Mouse (Mus musculus): ENCODE data around the gene Nrk. TPM values are rescaled to one million over a fixed set of nuclear protein-coding genes. Genes with fewer than 3 reads are reported as not detected.

The Nrk gene
- polyA plus RNA-seq, 1 experiment from 2014 or later, result 1.2 TPM

DNA sequence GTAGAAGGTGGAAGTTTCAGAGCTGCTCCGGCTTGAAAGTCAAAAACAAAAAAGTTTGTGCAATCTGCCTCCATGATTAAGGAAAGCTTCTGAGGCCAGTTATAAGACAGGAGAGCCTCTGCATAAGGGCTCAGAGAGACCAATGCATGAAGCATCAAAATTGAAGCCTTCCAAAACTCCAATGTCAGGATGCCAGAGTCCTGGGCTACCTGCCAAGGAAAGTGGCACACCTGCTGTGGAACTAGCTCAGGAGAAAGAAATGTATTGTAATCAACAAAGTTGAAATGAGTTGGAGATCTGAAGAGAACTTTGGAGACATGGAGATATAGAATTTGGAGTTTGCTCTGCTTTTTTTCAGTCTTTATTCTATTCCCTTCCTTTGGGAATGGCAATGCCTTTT, 123.4 kb downstream of the Nrk start:
- no peak overlapping the region for H3K4me3 ChIP-seq
- H3K36me3 ChIP-seq (replicated peaks), result no peaks in the 10 kb centered on the region
- no peak overlapping the region for H3K27ac ChIP-seq
- H3K4me1 ChIP-seq, result no peaks in the 10 kb centered on the region
- H3K9ac ChIP-seq, result no peak overlapping the region
- ATAC-seq (replicated peaks), result no peak
- WGBS, result 95% methylated on average over 1 of the region's 1 CpGs
- H3K9me3 ChIP-seq, result no peaks in the 10 kb centered on the region
- H3K4me2 ChIP-seq, result no peak overlapping the region
- no peaks in the 10 kb centered on the region for H3K27me3 ChIP-seq (replicated peaks)

DNA sequence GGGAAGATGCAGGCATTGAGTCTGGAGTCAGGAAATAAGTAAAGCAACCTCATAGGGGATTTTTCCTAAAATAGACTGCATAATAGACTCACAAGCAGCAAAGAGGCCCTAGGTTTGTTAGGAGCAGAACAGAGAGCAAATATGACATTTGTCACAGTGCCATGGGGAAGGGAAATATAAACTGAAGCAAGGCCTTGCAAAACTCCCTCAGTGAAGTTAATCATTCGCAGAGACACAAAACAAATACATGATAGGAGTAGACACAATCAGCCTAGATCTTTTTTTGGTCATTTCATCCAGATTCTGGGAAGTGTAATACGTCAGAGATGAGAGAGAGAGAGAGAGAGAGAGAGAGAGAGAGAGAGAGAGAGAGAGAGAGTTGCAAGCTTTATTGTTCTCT, 125.1 kb downstream of the Nrk start:
- Histone ChIP-seq H3K9ac (no peak overlapping the region), H3K4me3 (no peak overlapping the region), H3K9me3 (no peaks in the 10 kb centered on the region), H3K36me3 (replicated peaks) (no peaks in the 10 kb centered on the region), H3K4me2 (no peak overlapping the region), H3K27me3 (replicated peaks) (no peaks in the 10 kb centered on the region), H3K4me1 (no peaks in the 10 kb centered on the region), H3K27ac (no peak overlapping the region)
- 77% methylated on average over 2 of the region's 2 CpGs for WGBS
- ATAC-seq (replicated peaks), result no peak

DNA sequence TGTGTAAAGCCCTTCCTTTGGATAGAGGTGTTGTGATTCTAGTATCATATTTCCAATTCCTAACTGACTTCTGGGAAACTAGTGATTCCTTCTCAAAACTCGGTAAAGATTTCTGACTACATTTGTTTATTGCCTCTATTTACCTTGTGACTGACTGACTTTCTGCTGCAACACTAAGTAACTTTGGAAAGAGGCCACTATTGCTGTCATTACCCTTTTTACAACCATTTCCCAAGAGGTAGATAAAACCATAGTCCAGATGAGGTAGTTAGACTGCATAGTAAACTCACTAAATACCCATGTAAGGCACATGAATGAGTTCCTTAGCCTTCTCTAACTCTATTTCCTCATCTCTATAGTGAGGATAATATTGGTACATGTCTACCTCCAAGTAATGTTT, 126.9 kb downstream of the Nrk start:
- H3K4me2 ChIP-seq, result no peak overlapping the region
- H3K36me3 ChIP-seq (replicated peaks), result no peaks in the 10 kb centered on the region
- H3K9ac ChIP-seq, result no peak overlapping the region
- no peak for ATAC-seq (replicated peaks)
- H3K4me3 ChIP-seq, result no peak overlapping the region
- no peaks in the 10 kb centered on the region for H3K9me3 ChIP-seq
- H3K27ac ChIP-seq, result no peak overlapping the region
- no peaks in the 10 kb centered on the region for H3K4me1 ChIP-seq
- no peaks in the 10 kb centered on the region for H3K27me3 ChIP-seq (replicated peaks)
- WGBS, result 92% methylated on average over 1 of the region's 1 CpGs

DNA sequence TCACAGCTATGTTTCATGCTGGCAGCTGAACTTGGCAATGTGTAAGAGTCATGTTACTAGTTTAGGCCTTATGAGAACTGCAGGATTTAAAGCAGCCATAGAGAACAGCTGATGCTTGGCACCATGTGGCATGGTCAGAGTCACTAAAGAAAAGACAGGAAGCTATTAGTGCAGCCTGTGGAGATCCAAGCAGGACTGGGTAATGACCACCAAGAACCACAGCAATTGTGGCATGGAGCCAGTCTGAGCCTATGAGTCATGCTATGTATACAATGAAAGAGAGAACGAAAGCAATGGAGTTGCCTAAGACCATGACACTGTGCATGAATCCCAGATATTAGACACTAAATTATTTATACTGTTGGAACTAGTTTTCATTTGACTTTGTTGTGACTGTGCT, 137.7 kb downstream of the Nrk start:
- H3K4me3 ChIP-seq, result no peak overlapping the region
- H3K36me3 ChIP-seq (replicated peaks), result no peaks in the 10 kb centered on the region
- no peaks in the 10 kb centered on the region for H3K27me3 ChIP-seq (replicated peaks)
- ATAC-seq (replicated peaks), result no peak
- no peak overlapping the region for H3K4me2 ChIP-seq
- H3K9ac ChIP-seq, result no peak overlapping the region
- no peaks in the 10 kb centered on the region for H3K4me1 ChIP-seq
- WGBS, result 71% methylated on average over 1 of the region's 1 CpGs
- H3K9me3 ChIP-seq, result no peaks in the 10 kb centered on the region
- H3K27ac ChIP-seq, result no peak overlapping the region

DNA sequence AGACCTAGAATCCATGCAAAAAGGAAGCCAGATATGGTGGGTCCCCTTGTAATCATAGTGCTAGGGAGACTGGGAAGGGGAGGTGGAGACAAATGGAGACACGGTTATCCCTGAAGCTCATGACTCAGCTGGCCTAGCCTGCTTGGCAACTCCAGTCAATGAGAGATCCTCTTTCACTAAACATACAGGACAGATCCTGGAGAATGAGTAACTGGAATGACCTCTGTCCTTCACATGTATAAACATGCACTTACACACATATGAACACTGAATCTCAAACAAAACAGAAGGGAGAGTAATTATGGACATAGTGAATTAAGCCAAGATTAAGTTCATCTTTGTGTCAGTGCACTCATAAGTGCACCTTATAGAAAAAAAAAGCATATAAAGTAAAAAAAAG, 138.9 kb downstream of the Nrk start:
- no peaks in the 10 kb centered on the region for H3K4me1 ChIP-seq
- no peak overlapping the region for H3K27ac ChIP-seq
- no peak overlapping the region for H3K4me3 ChIP-seq
- no peak for ATAC-seq (replicated peaks)
- H3K9ac ChIP-seq, result no peak overlapping the region
- H3K27me3 ChIP-seq (replicated peaks), result no peaks in the 10 kb centered on the region
- WGBS, result 81% methylated on average over 1 of the region's 1 CpGs
- H3K36me3 ChIP-seq (replicated peaks), result no peaks in the 10 kb centered on the region
- no peak overlapping the region for H3K4me2 ChIP-seq
- H3K9me3 ChIP-seq, result no peaks in the 10 kb centered on the region

Other genes starting within 250 kb of the Nrk start
- gene Serpina7, start 170.8 kb downstream of the Nrk start, polyA plus RNA-seq (2015; fragmentation: Nextera tagmentation; extraction: Ambion mirVana), result not detected in 2 replicates
- not detected in 2 replicates for gene 4930513O06Rik, start 171.8 kb downstream of the Nrk start, polyA plus RNA-seq (2015; fragmentation: Nextera tagmentation; extraction: Ambion mirVana)